Mouse (Mus musculus): ENCODE measurements around the gene Slco6c1. TPM values are rescaled to one million over a fixed set of nuclear protein-coding genes. Genes with fewer than 3 reads are reported as not detected.

Gene Slco6c1
- not detected in 2 replicates for polyA plus RNA-seq (2015; fragmentation: Nextera tagmentation; extraction: Ambion mirVana)

- Histone ChIP-seq H3K9me3 (ENCODE audit: control insufficient read depth, low read length) (no peaks in the 10 kb centered on the region), H3K9ac (ENCODE audit: low read length) (no peak within 1 kb of the TSS), H3K27me3 (ENCODE audit: control insufficient read depth, insufficient read depth, low read depth, low read length) (no peaks in the 10 kb centered on the region), H3K36me3 (ENCODE audit: control insufficient read depth, insufficient read depth, low read length) (no peaks in the 10 kb centered on the region), H3K4me1 (replicated peaks; ENCODE audit: control insufficient read depth, insufficient read depth, low read length) (no peaks in the 10 kb centered on the region), H3K4me2 (ENCODE audit: low read depth, low read length) (no peak within 1 kb of the TSS), H3K27ac (ENCODE audit: low read length) (no peak within 1 kb of the TSS), H3K4me3 (ENCODE audit: low read length) (no peak within 1 kb of the TSS)
- 84% methylated on average over 6 of the region's 6 CpGs for WGBS
- ATAC-seq (ENCODE audit: low read depth): no peak
Observed at GRCm38 (mm10) chr1:97128201-97128600, at the start of gene Slco6c1. Gene Slco6c1 (minus strand): TSS chr1:97128301.

GRCm38 (mm10) chr1:97038982-97039381 is 89.1 kb downstream of the Slco6c1 start:
- Histone ChIP-seq H3K4me2 (ENCODE audit: low read depth, low read length) (no peak overlapping the region), H3K27me3 (ENCODE audit: control insufficient read depth, insufficient read depth, low read depth, low read length) (no peaks in the 10 kb centered on the region), H3K9ac (ENCODE audit: low read length) (no peak overlapping the region), H3K4me3 (ENCODE audit: low read length) (no peak overlapping the region), H3K9me3 (ENCODE audit: control insufficient read depth, low read length) (no peaks in the 10 kb centered on the region), H3K36me3 (ENCODE audit: control insufficient read depth, insufficient read depth, low read length) (no peaks in the 10 kb centered on the region), H3K27ac (ENCODE audit: low read length) (no peak overlapping the region), H3K4me1 (replicated peaks; ENCODE audit: control insufficient read depth, insufficient read depth, low read length) (no peaks in the 10 kb centered on the region)
- WGBS: 19% methylated on average over 1 of the region's 1 CpGs
- ATAC-seq (ENCODE audit: low read depth): no peak

- Histone ChIP-seq H3K9me3 (ENCODE audit: control insufficient read depth, low read length) (no peaks in the 10 kb centered on the region), H3K27ac (ENCODE audit: low read length) (no peak overlapping the region), H3K36me3 (ENCODE audit: control insufficient read depth, insufficient read depth, low read length) (no peaks in the 10 kb centered on the region), H3K27me3 (ENCODE audit: control insufficient read depth, insufficient read depth, low read depth, low read length) (no peaks in the 10 kb centered on the region), H3K4me3 (ENCODE audit: low read length) (no peak overlapping the region), H3K4me1 (replicated peaks; ENCODE audit: control insufficient read depth, insufficient read depth, low read length) (no peaks in the 10 kb centered on the region), H3K4me2 (ENCODE audit: low read depth, low read length) (no peak overlapping the region), H3K9ac (ENCODE audit: low read length) (no peak overlapping the region)
- ATAC-seq (ENCODE audit: low read depth): no peak
- 3% methylated on average over 2 of the region's 2 CpGs for WGBS
Observed at GRCm38 (mm10) chr1:97038548-97038947, 89.6 kb downstream of the Slco6c1 start.

- H3K36me3 ChIP-seq (ENCODE audit: control insufficient read depth, insufficient read depth, low read length): no peaks in the 10 kb centered on the region
- no peaks in the 10 kb centered on the region for H3K9me3 ChIP-seq (ENCODE audit: control insufficient read depth, low read length)
- H3K4me2 ChIP-seq (ENCODE audit: low read depth, low read length): no peak overlapping the region
- H3K27ac ChIP-seq (ENCODE audit: low read length): no peak overlapping the region
- no peaks in the 10 kb centered on the region for H3K27me3 ChIP-seq (ENCODE audit: control insufficient read depth, insufficient read depth, low read depth, low read length)
- H3K9ac ChIP-seq (ENCODE audit: low read length): no peak overlapping the region
- H3K4me1 ChIP-seq (replicated peaks; ENCODE audit: control insufficient read depth, insufficient read depth, low read length): no peaks in the 10 kb centered on the region
- 54% methylated on average over 2 of the region's 2 CpGs for WGBS
- ATAC-seq (ENCODE audit: low read depth): no peak
- no peak overlapping the region for H3K4me3 ChIP-seq (ENCODE audit: low read length)
Observed at GRCm38 (mm10) chr1:97037955-97038354, 90.1 kb downstream of the Slco6c1 start.

- 77% methylated on average over 2 of the region's 2 CpGs for WGBS
- Histone ChIP-seq H3K9ac (ENCODE audit: low read length) (no peak overlapping the region), H3K27me3 (ENCODE audit: control insufficient read depth, insufficient read depth, low read depth, low read length) (no peaks in the 10 kb centered on the region), H3K9me3 (ENCODE audit: control insufficient read depth, low read length) (no peaks in the 10 kb centered on the region), H3K36me3 (ENCODE audit: control insufficient read depth, insufficient read depth, low read length) (no peaks in the 10 kb centered on the region), H3K4me1 (replicated peaks; ENCODE audit: control insufficient read depth, insufficient read depth, low read length) (no peaks in the 10 kb centered on the region), H3K4me3 (ENCODE audit: low read length) (no peak overlapping the region), H3K27ac (ENCODE audit: low read length) (no peak overlapping the region), H3K4me2 (ENCODE audit: low read depth, low read length) (no peak overlapping the region)
- no peak for ATAC-seq (ENCODE audit: low read depth)
Observed at GRCm38 (mm10) chr1:97021388-97021787, 106.7 kb downstream of the Slco6c1 start.

- Histone ChIP-seq H3K4me1 (replicated peaks; ENCODE audit: control insufficient read depth, insufficient read depth, low read length) (no peaks in the 10 kb centered on the region), H3K9me3 (ENCODE audit: control insufficient read depth, low read length) (no peaks in the 10 kb centered on the region), H3K4me2 (ENCODE audit: low read depth, low read length) (no peak overlapping the region), H3K9ac (ENCODE audit: low read length) (no peak overlapping the region), H3K36me3 (ENCODE audit: control insufficient read depth, insufficient read depth, low read length) (no peaks in the 10 kb centered on the region), H3K27ac (ENCODE audit: low read length) (no peak overlapping the region), H3K4me3 (ENCODE audit: low read length) (no peak overlapping the region), H3K27me3 (ENCODE audit: control insufficient read depth, insufficient read depth, low read depth, low read length) (no peaks in the 10 kb centered on the region)
- WGBS: 31% methylated on average over 1 of the region's 1 CpGs
- ATAC-seq (ENCODE audit: low read depth): no peak
Observed at GRCm38 (mm10) chr1:97019404-97019803, 108.7 kb downstream of the Slco6c1 start.

GRCm38 (mm10) chr1:97018978-97019377 is 109.1 kb downstream of the Slco6c1 start:
- Histone ChIP-seq H3K9me3 (ENCODE audit: control insufficient read depth, low read length) (no peaks in the 10 kb centered on the region), H3K4me2 (ENCODE audit: low read depth, low read length) (no peak overlapping the region), H3K9ac (ENCODE audit: low read length) (no peak overlapping the region), H3K4me1 (replicated peaks; ENCODE audit: control insufficient read depth, insufficient read depth, low read length) (no peaks in the 10 kb centered on the region), H3K4me3 (ENCODE audit: low read length) (no peak overlapping the region), H3K36me3 (ENCODE audit: control insufficient read depth, insufficient read depth, low read length) (no peaks in the 10 kb centered on the region), H3K27ac (ENCODE audit: low read length) (no peak overlapping the region), H3K27me3 (ENCODE audit: control insufficient read depth, insufficient read depth, low read depth, low read length) (no peaks in the 10 kb centered on the region)
- ATAC-seq (ENCODE audit: low read depth): no peak
